Mouse (Mus musculus) CH12F3 (cell line): ENCODE data around the gene Gna13.

Source experiments
- in situ Hi-C: fragments of 300-500 bp; cut with MboI; formaldehyde crosslinking; loops from 2 replicates; pipeline ENCODE4 v1.14.3; 2020; ENCODE audit warnings: low sequenced_read_pairs

Gene Gna13

GRCm38 (mm10) chr11:109348408-109348807, 14.2 kb upstream of the Gna13 start:
- in situ Hi-C loops: no loop called here

DNA sequence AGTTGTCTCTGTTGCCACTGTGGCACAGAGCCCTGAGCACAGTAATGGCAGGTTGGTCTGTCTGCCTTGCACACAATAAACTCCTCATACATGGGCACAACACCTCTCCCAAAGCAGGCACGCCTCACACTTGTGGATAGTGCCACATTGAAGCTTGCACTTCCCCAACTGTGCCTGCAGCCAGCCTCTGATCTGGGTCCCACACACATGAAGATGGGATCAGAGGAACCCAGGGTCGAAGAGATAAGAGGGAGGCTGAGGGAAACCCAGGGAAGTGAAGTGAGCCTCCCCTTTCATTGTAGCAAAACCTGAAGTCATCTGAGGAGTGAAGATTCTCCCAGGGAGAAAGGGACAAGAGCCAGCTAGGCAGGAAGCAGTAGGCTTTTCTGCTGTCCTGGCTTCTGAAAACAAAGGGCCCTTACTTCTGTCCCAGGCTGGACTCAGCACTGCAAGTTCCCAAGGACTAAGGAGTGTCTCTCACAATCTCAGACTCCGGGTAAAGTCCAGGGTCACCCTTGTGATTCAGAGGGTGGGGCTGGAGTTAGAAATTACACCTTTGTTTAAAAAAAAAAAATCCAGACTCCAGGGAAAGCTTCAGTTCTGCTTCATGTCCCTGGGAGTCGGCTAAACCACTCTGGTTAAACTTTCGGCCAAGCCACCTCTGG, 12.8 kb upstream of the Gna13 start:
- in situ Hi-C loops: no loop called here

DNA sequence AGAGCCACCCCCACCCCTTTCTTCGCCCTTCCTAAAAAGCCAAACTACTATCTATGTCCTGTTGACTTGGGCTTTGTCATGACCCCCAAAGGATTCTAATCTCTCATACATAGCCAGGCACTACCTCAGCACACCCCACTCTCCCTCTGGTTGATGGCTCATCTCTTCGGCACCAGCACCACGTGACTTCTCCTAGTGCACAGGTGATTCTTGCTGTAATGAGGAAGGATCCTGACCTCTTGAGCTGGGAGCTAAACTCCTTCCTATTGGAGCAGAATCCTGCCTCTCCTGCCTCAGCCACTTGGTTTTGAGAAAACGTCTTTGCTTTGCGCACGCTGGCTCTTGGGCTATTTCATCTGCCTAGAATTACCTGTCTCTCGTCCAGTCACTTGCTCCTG, 12.3 kb upstream of the Gna13 start:
- in situ Hi-C loops: no loop called here

DNA sequence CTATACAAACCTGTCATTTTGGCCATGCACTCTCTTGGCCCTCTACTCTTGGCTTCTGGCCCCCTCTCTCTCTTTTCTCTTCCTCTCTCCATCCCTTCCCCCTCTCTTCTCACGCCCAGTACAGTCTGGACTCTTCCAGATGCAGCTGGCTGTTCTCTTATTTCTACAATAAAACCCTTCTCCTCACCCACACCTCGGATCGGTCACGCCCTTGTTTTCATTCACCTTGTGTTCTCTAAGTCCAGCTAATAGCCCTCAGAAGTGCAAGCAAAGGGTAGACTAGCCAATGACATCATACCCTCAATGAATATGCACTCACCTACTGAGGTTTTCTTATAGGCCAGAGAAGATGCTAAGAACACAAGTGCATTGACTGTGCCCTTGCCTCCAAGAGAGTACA, 11.1 kb upstream of the Gna13 start:
- in situ Hi-C loops: no loop called here

DNA sequence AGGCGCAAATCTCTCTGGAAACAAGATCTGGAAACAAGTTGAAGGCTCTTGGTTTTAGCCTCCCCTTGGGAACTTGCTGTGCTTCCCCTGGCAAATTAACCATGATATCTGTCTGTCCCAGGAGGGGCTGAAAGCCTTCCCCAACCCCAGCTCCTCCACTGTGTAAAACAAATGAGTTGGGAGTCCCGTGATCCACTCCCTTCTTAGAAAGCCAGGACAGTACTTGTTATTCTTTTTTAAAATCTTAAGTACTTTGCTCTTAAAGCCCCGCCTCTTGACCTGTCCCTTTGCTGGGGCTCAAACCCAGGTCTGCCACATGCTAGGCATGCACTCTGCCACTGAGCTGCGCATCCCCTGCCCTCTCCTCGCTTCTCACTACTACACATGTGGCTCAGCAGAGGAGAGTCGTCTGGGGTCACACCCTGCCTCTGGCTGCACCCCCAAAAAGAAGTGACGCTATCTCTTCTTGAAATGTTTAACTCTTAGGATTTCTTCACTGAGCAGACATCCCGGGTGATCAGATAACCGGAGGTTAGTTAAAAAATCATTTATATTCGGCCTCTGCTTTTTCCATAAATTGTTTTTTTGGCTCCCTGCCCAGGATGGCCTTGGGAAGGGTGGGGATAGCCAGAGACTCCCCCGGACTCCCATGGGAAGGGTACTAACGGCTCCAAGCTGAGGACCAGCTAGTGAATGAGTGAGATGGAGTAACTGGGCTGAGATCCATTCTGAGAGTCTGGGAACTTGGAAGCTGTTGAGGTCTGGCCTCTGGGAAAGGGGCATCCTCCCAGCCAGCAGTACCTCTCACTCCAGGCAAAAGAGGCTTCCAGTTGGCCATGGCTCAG, 9.0 kb upstream of the Gna13 start:
- in situ Hi-C loops: no loop called here

DNA sequence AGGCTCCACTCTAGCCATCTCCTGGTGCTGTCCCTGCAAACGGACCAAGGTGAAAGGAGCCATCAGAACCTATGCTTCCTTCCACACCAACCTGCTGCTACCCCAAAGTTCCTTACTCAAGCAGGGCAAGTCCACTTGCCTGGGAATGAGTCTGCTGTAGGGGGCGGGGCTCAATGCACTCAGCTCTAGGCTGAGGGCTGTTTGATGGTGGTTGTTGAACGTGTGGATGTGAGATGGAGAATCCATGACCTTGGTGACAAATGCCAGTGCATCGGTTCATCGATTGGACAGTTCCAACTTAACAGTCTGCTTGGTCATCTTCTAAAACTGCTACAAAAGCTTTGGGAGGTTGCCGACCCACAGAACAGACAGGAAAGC, 8.4 kb upstream of the Gna13 start:
- in situ Hi-C loops: no loop called here

- in situ Hi-C loops: no loop called here
These were observed 6.8 kb upstream of the Gna13 start for GRCm38 (mm10) chr11:109355771-109356388.

DNA sequence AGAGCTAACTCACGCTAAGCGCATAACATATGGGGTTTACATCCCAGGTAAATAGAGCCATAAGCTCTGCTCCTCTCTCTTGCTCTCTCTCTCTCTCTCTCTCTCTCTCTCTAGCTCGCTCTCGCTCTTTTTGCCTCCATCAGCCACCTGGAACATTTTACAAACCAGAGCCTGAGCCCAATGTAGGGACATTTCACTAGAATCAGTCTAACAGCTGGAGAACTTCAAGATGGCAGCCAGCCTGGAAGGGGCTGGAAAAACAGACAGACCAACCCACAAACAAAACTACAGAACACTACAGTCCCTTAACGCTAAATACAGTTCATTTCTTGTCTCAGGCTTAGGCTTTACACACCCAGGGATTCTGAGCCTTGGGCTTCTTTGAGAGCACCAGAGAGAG, 5.5 kb upstream of the Gna13 start:
- in situ Hi-C loops: no loop called here

DNA sequence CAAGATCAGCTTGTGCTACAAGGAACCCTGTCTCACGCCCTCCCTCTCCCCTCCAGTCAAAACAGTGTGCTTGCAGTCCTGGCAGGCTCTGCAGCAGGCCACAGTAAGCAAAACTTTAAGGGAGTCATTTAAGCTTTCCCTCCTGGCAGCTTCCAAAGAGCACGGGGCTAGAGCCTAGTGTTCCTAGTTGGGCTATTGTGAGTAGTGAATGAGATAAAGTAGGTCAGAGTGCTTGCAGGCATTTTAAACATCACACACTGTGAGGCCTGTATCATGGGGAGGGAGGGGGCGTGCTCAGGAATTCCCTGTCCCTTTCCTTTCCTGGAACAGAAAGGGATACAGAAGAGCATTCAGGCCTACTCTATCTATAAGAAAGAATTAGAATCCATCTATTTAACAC, 4.1 kb upstream of the Gna13 start:
- in situ Hi-C loops: no loop called here

DNA sequence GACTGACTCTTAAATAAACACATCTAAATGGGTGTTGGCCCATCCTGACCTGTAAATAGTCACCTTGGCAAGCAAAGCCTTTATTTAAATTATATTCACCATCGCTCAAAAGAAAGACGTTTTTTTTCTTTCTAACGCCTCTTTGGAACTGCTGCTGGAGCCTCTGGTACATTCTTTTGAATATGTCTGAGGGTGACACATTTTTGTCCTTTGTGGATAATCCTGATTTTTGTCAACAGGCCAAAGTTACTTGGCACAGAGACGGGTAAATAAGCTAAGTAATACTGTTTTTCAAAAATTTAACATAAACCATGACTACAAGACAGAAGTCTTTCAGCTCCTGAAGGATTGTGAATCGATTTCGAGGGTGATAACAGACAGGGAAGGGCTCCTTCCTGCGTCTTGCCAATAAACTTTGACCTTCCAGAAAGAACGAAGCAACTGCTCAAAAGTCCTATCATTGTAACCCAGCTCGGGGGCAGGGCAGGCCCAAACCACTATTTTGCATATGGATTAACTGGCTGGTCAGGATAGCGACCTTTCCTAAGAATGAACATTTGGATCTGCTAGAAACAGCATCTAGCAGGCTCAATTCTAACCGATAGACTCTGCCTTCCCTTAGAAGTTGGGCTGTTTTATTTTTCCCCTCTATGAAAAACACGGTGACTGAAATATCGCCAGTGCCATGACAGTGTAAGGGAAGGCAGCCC, 3.4 kb upstream of the Gna13 start:
- in situ Hi-C loops: no loop called here

GRCm38 (mm10) chr11:109360102-109360501, 2.5 kb upstream of the Gna13 start:
- in situ Hi-C loops: no loop called here

DNA sequence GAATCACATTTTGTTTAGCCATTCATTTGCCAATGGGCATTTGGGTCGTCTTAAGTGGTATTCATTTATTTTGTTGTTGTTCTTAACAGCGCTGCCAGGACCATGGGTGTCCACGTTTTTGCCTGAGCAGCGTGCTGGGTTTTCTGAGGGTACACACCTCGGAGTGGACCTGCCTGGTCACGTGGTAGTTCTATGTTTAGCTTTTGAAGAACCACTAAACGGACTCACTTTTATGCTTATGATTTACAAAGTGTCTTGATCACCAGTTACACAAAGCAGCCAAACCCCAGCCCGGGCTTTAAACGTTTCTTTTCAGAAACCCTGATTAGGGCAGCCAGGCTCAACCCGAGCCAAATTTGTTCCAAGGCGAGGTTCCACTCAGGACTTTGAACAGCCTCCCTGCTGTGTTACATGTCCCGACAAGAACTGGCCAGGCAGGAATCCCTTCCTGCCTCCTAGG, 2.0 kb upstream of the Gna13 start:
- in situ Hi-C loops: no loop called here

GRCm38 (mm10) chr11:109361241-109361630, 1.4 kb upstream of the Gna13 start:
- in situ Hi-C loops: no loop called here

DNA sequence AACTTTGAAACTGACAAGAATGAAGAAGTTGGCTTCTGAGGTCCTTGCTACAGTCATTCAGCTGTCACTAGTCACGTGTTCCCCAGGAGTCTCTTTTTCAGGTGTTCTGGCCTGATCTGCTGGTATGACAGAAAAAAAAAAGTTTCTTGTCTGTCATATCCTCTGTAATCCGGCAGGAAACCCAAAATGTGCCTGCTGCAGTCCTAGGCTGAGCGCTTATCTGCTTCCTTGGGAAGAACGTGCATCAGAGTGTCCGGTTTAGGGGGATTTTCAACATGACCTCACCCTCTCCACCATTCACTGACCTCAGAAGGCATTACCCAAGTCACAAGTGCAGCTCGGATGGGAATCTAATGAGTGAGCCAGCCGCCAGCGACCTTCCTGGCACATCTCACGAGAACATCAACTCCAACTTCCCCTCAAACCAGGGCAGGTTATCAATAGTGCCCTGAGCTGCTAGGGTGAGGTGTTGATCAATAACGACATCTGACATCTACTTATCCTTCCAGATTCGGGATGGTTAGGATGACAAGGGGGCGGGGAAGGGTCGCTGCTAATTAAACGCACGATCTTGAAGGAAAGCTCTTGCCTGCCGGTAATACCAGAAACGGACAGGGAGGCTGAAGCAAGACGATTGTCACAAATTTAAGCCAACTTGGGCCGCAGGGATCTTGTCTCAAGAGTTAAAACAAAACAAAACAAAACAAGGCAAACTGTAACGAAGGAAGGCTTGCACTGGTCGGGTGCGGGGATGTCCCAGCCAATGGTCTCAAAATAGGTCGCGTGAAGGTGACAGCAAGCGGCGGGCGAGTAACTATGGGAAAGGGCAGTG, 784 bp upstream of the Gna13 start:
- in situ Hi-C loops: no loop called here

DNA sequence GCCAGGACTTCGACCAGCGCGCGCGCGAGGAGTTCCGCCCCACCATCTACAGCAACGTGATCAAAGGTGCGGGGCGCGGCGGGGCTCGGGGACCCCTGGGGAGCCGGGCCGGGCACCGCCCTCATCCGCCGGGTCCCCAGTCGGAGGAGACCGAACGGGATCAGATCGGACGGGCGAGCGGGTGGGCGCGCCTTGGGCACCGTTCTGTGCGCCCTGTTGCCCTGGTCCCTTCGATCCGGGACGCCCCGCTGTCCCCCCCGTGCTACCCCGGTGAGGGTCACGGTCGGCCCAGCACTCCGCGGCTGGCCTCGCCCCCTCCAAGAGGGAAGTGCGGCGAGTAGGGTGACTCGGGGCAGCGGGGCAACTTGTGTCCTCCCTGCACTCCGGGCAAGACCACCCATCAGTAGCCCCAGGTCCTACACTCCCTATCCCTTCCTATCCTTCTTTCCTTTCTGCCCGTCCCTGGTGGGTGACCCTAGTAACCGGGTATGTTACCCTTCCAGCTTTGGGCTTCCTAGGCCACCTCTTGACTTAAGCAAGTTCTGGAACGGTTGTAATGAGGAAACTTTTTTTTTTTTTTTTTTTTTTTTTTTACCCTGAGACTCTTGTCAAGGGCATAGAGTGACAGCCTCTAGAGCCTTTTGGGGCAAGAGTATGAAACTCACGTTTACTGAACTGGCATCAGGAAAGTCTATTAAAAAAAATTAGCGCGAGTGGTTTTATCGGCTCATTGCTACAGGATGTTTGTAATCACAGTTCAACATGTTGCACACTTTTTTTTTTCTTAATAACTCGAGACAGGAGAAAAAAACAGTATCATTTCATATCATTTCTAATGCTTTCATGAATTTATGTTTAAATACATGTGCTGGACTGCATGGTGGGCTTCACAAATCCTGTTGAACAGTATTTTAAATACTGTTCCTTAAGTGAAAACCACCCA, 831 bp downstream of the Gna13 start:
- in situ Hi-C loops: no loop called here

GRCm38 (mm10) chr11:109364337-109364736, 1.7 kb downstream of the Gna13 start:
- in situ Hi-C loops: no loop called here

DNA sequence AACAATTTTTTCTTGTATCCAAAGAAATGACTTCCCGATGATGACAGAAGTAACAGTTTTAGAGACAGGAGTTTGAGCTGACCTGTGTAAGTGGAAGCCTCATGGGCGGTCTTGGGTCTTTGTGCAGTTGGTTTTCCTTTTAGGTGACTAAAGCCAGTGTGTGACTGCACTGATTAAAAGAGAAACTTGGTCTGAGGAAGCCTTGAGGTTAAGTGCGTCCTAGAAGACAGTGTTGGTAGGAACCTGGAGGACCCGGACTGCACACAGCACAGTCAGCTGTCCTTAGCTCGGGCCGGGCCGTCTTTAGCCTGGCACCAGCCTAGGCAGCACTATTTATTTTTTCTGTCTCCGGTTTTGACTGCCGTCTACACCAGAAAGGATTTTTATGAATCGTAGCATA, 2.2 kb downstream of the Gna13 start:
- in situ Hi-C loops: no loop called here

DNA sequence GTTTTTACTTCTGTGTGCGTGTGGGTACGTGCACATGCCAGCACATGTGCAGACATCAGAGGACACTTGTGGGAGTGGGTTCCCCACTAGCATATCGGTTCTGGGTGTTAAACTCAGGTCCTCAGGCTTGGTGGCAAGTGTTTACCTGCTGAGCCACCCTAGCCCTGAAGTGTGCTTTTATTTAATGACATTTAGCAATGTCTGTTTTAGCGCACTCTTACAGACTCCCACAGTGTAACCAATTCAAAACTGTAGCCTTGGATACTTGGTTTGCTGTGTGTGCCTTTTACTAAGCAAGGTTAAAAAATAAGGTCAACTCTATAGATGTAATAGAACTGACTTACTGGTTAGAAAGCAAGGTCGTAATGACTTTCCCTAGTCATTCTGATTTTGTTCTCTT, 3.2 kb downstream of the Gna13 start:
- in situ Hi-C loops: no loop called here

DNA sequence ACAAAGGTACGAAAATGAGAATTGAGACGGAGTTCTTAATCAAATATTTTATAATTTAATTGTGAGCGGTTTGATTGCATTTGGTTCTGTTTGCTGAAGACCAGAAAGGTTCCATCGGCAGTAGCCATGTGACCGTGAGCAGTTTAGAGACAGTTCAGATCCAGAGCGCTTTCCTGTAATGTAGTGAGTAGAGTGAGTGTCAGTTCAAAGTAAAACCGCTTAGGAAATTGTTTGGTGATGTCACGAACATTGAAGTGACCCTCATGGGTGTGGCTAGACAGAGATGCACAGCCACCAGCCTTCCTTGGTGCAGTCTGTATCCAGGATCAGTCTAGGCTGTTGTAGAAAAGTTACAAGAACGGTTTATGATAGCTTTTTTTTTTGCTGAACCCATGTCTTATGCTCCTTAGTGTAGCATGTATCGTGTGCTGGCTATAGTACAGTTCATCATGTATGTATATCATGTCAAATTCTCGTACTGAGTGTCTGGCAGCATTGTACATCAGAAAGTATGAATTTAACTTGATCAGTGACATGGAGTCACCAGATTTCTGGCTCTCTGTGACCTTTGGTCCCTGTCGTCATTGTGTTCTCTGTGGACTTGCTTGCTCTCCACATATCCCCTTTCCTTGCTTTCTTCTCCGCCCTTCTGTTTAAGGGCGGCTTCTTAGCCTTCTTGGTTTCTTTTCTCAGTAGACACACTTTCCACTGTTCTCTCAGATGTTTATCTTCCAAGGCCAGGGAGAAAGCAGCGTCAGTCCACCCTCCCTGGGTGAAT, 4.4 kb downstream of the Gna13 start:
- in situ Hi-C loops: no loop called here
